Mouse (Mus musculus) cortical plate, adult 2 months (tissue): Measurements from ENCODE around the gene Mmp7. TPM values are rescaled to one million over a fixed set of nuclear protein-coding genes. Genes with fewer than 3 reads are reported as not detected.

Experiments
- H3K27ac ChIP-seq: fragments of 200-500 bp; 2 replicates; pipeline ENCODE4 v1.5.1; 2012; ENCODE audit warnings: low read length, control low read depth, inconsistent platforms; ENCODE audit not compliant: insufficient read depth
- H3K4me1 ChIP-seq: fragments of 200-500 bp; 2 replicates; pipeline ENCODE4 v1.6.1; 2011; ENCODE audit warnings: low read length; ENCODE audit not compliant: control insufficient read depth, insufficient read depth
- H3K4me3 ChIP-seq: fragments of 200-500 bp; 2 replicates; pipeline ENCODE4 v1.5.1; 2011; ENCODE audit warnings: mild to moderate bottlenecking, low read length, control low read depth; ENCODE audit not compliant: insufficient read depth
- CTCF ChIP-seq: fragments of 200-500 bp; IDR thresholded peaks from 2 replicates; pipeline ENCODE4 v1.5.1; 2011; ENCODE audit warnings: mild to moderate bottlenecking, control low read depth, low read length; ENCODE audit not compliant: insufficient read depth; ENCODE audit errors: extremely low read depth
- POLR2A ChIP-seq: fragments of 200-500 bp; IDR thresholded peaks from 2 replicates; pipeline ENCODE4 v1.6.1; 2011; ENCODE audit warnings: mild to moderate bottlenecking, low read length, control low read depth; ENCODE audit not compliant: insufficient read depth; ENCODE audit errors: extremely low read depth
- polyA plus RNA-seq: library from polyadenylated mRNA; depleted of rRNA; stranded (reverse); fragments of >200 nt; gene quantifications from 2 replicates; pipeline ENCODE4 v1.2.3, GENCODE M21; 2012; rRNA removed

The Mmp7 gene
- not detected in 2 replicates for polyA plus RNA-seq

- Histone ChIP-seq H3K4me1 (no peaks in the 10 kb centered on the region), H3K27ac (no peak within 1 kb of the TSS), H3K4me3 (no peak within 1 kb of the TSS)
- TF ChIP-seq CTCF (no peak), POLR2A (no peak)
Measured at GRCm38 (mm10) chr9:7691790-7692189, at the start of gene Mmp7. TSS of gene Mmp7 (plus strand) at chr9:7692090.

GRCm38 (mm10) chr9:7647901-7648300, 44.0 kb upstream of the Mmp7 start:
- no peaks in the 10 kb centered on the region for H3K4me1 ChIP-seq
- no peak for TF ChIP-seq CTCF
- no peak for TF ChIP-seq POLR2A
- no peak overlapping the region for H3K4me3 ChIP-seq
- no peak overlapping the region for H3K27ac ChIP-seq

GRCm38 (mm10) chr9:7650397-7651180, 41.3 kb upstream of the Mmp7 start:
- TF ChIP-seq CTCF (no peak), POLR2A (no peak)
- Histone ChIP-seq H3K4me1 (no peaks in the 10 kb centered on the region), H3K4me3 (no peak overlapping the region), H3K27ac (no peak overlapping the region)

- no peaks in the 10 kb centered on the region for H3K4me1 ChIP-seq
- no peak for TF ChIP-seq POLR2A
- TF ChIP-seq CTCF: no peak
- no peak overlapping the region for H3K27ac ChIP-seq
- no peak overlapping the region for H3K4me3 ChIP-seq
Measured at GRCm38 (mm10) chr9:7652351-7653085, 39.4 kb upstream of the Mmp7 start.

- Histone ChIP-seq H3K4me1 (no peaks in the 10 kb centered on the region), H3K4me3 (no peak overlapping the region), H3K27ac (no peak overlapping the region)
- no peak for TF ChIP-seq POLR2A
- no peak for TF ChIP-seq CTCF
Measured at GRCm38 (mm10) chr9:7657946-7658345, 33.9 kb upstream of the Mmp7 start.

GRCm38 (mm10) chr9:7659469-7660020, 32.3 kb upstream of the Mmp7 start:
- H3K4me1 ChIP-seq: no peaks in the 10 kb centered on the region
- no peak overlapping the region for H3K4me3 ChIP-seq
- TF ChIP-seq POLR2A (no peak), CTCF (no peak)
- H3K27ac ChIP-seq: no peak overlapping the region

- Histone ChIP-seq H3K4me1 (no peaks in the 10 kb centered on the region), H3K4me3 (no peak overlapping the region), H3K27ac (no peak overlapping the region)
- no peak for TF ChIP-seq CTCF
- no peak for TF ChIP-seq POLR2A
Measured at GRCm38 (mm10) chr9:7661371-7661770, 30.5 kb upstream of the Mmp7 start.

- Histone ChIP-seq H3K27ac (no peak overlapping the region), H3K4me1 (no peaks in the 10 kb centered on the region), H3K4me3 (no peak overlapping the region)
- no peak for TF ChIP-seq CTCF
- TF ChIP-seq POLR2A: no peak
Measured at GRCm38 (mm10) chr9:7669674-7670073, 22.2 kb upstream of the Mmp7 start.

GRCm38 (mm10) chr9:7672985-7673384, 18.9 kb upstream of the Mmp7 start:
- H3K4me3 ChIP-seq: no peak overlapping the region
- H3K27ac ChIP-seq: no peak overlapping the region
- TF ChIP-seq CTCF (no peak), POLR2A (no peak)
- H3K4me1 ChIP-seq: no peaks in the 10 kb centered on the region
